Mouse (Mus musculus): ENCODE measurements around the gene Hist1h3c.

DNA sequence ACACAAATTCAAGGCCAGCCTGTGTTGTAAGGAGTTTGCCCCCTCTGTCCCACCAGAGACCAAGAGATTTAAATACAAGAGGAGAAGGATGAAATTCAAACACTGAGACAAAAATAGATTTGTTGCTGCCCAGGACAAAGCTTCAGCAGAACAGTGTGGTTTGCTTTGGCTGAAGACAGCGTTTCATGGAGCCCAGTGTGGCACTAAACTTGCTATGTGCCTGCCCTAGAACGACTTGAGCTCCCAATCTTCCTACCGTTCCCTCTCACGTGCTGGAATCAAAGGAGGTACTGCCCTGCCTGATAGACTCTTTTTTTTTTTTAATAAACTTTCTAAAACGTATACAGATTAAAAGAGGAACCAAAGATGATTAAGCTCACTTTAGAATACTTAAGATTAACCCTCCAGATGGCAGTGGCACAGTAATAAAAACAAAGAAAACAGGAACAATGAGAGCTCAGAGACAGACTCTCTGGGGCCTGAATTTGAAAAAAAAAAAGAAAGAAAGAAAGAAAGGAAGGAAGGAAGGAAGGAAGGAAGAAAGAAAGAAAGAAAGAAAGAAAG lies 23.5 kb upstream of the Hist1h3c start:
- no peak for TF ChIP-seq EP300 (IDR thresholded peaks at IDR 0.05; ENCODE audit: insufficient read depth, low read depth, low read length)
- TF ChIP-seq CTCF (IDR thresholded peaks at IDR 0.05) = no peak
